Mouse (Mus musculus): Measurements from ENCODE around the gene Rpusd1. TPM values are rescaled to one million over a fixed set of nuclear protein-coding genes. Genes with fewer than 3 reads are reported as not detected.

Gene Rpusd1
- polyA plus RNA-seq (2015; fragmentation: Nextera tagmentation; extraction: Ambion mirVana) = 15.2 and 18.1 TPM in 2 replicates

DNA sequence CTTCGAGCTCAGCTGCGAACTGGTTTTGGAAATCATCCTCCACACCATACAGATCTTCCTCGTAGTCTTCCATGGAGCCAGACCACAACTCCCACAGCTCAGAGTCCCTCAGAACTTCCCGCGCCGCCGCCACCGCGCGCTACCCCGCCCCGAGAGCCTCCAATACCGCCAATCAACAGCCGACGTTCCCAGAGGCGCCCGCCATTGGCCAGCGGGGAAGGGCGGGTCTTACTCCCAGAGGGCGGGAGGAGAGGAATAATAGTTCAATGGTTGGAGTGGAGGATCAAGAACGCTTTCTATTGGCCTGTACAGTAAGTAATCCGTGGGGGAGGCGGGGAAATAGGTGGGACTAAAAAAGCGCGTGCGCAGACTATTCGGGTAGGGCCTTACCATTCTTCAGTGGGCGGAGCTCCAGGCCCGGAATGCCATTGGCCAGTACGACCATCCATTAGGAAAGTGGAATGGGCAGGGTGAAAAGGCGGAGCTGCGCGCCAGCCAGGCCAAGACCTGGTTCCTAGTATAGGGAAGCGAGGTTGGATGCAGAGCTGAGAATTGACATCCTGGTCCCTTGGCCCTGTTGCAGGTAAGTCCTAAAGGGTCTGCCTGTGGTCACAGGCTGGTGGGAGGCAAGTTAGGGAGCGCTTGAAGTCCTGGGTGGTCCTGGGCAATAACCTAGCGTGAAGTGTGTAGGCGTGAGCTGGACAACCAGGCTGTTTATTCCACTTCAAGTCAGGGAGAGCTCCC lies at the start of gene Rpusd1, which contains the start of gene Chtf18:
Gene Rpusd1 (plus strand): TSS at position 406 of the 744 bp plus-strand sequence.
Gene Chtf18 (minus strand): TSS at position 155 of the 744 bp plus-strand sequence.
- Histone ChIP-seq H3K4me3 (ENCODE audit: low read depth, low read length) (peak within 1 kb of the TSS; percentile 47), H3K9me3 (ENCODE audit: low read length) (no peaks in the 10 kb centered on the region), H3K27ac (ENCODE audit: low read length) (peak within 1 kb of the TSS; percentile 51; the same call in 1 of the 2 replicates), H3K9ac (replicated peaks; ENCODE audit: low read depth) (peak within 1 kb of the TSS; percentile 74), H3K4me1 (ENCODE audit: insufficient read depth, low read depth, low read length) (peaks cover 14% of the 10 kb centered on the region; the same call in 1 of the 2 replicates), H3K27me3 (replicated peaks; ENCODE audit: insufficient read depth, low read length) (no peaks in the 10 kb centered on the region), H3K36me3 (ENCODE audit: insufficient read depth, low read length) (no peaks in the 10 kb centered on the region), H3K4me2 (replicated peaks; ENCODE audit: low read depth, low read length) (peak within 1 kb of the TSS; percentile 93)
- under 1% methylated on average over 37 of the region's 37 CpGs for WGBS
- DNase-seq (ENCODE audit: low spot score) (peak; percentile 100), ATAC-seq (peak; percentile 98)
- TF ChIP-seq CTCF (IDR thresholded peaks at IDR 0.05) = no peak
- no peak for TF ChIP-seq EP300 (IDR thresholded peaks at IDR 0.05)

DNA sequence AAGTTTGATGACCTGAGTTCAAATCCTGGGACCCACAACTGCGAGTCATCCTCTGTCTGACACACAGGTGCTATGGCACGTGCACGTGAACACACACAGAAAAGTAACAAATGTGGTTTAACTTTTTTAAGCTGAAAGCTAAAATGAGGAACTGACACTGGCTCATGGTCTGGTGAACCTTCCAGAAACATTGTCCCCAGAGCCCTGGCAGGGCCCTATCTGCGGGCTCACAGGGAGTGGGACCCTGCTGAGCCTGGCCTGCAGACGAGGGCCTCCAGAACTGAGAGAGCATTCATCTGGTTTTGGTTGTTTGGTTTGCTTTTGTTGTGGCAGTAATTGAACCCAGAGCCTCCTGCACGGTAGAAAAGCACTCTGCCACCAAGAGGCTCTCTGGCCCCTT lies 49.5 kb upstream of the Rpusd1 start:
- WGBS = 60% methylated on average over 6 of the region's 6 CpGs
- H3K9ac ChIP-seq (replicated peaks; ENCODE audit: low read depth) = no peak overlapping the region
- H3K27me3 ChIP-seq (replicated peaks; ENCODE audit: insufficient read depth, low read length) = no peaks in the 10 kb centered on the region
- TF ChIP-seq EP300 (IDR thresholded peaks at IDR 0.05) (no peak), CTCF (IDR thresholded peaks at IDR 0.05) (no peak)
- no peak overlapping the region for H3K4me3 ChIP-seq (ENCODE audit: low read depth, low read length)
- no peaks in the 10 kb centered on the region for H3K4me1 ChIP-seq (ENCODE audit: insufficient read depth, low read depth, low read length)
- no peaks in the 10 kb centered on the region for H3K9me3 ChIP-seq (ENCODE audit: low read length)
- H3K27ac ChIP-seq (ENCODE audit: low read length) = no peak overlapping the region
- H3K36me3 ChIP-seq (ENCODE audit: insufficient read depth, low read length) = no peaks in the 10 kb centered on the region
- no peak overlapping the region for H3K4me2 ChIP-seq (replicated peaks; ENCODE audit: low read depth, low read length)
- no peak for DNase-seq (ENCODE audit: low spot score)
- ATAC-seq = no peak

DNA sequence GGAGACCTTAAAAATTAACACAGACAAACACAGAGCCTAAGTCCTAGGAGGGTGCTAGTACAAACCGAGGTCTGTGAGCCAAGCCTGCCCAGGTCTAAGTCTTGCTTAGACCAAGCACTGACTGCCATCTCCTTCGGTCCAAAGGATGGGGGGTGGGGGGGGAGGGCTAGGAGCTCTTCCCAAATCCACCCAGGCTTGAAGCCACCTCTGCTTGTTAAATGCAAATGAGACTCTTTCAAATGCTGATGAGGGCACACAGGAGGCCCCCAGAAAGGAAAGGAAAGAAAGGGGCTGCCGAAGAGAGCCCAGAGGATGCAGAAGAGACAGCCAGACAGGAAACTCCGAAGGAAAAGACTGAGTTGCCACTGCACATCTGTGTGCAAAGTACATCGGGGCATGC lies 47.7 kb upstream of the Rpusd1 start:
- DNase-seq (ENCODE audit: low spot score) (no peak), ATAC-seq (no peak)
- no peaks in the 10 kb centered on the region for H3K9me3 ChIP-seq (ENCODE audit: low read length)
- no peaks in the 10 kb centered on the region for H3K4me1 ChIP-seq (ENCODE audit: insufficient read depth, low read depth, low read length)
- 16% methylated on average over 5 of the region's 5 CpGs for WGBS
- H3K4me3 ChIP-seq (ENCODE audit: low read depth, low read length) = no peak overlapping the region
- H3K27ac ChIP-seq (ENCODE audit: low read length) = no peak overlapping the region
- H3K27me3 ChIP-seq (replicated peaks; ENCODE audit: insufficient read depth, low read length) = no peaks in the 10 kb centered on the region
- no peak overlapping the region for H3K4me2 ChIP-seq (replicated peaks; ENCODE audit: low read depth, low read length)
- no peaks in the 10 kb centered on the region for H3K36me3 ChIP-seq (ENCODE audit: insufficient read depth, low read length)
- H3K9ac ChIP-seq (replicated peaks; ENCODE audit: low read depth) = no peak overlapping the region
- TF ChIP-seq EP300 (IDR thresholded peaks at IDR 0.05) (no peak), CTCF (IDR thresholded peaks at IDR 0.05) (no peak)

DNA sequence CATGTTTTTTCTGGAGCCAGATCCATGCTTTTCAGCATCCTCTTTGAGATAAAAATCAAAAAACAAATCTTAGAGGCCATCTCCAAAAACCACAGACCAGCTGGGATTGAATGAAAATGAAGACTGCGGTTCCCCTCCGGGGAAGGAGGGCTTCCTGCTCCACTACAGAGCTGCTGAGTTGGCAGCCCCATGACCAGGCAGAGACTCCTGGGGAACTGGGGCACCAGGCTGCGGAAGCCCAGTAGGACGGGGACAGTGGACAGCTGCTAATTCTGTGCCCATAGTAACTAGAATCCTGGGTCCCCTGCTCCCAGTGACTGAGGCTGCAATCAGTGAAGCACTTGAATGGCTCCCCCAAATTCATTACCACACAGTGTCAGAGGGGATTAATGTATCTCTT lies 45.8 kb upstream of the Rpusd1 start:
- TF ChIP-seq EP300 (IDR thresholded peaks at IDR 0.05) = no peak
- TF ChIP-seq CTCF (IDR thresholded peaks at IDR 0.05) = no peak
- H3K27me3 ChIP-seq (replicated peaks; ENCODE audit: insufficient read depth, low read length) = no peaks in the 10 kb centered on the region
- WGBS = 72% methylated on average over 4 of the region's 4 CpGs

DNA sequence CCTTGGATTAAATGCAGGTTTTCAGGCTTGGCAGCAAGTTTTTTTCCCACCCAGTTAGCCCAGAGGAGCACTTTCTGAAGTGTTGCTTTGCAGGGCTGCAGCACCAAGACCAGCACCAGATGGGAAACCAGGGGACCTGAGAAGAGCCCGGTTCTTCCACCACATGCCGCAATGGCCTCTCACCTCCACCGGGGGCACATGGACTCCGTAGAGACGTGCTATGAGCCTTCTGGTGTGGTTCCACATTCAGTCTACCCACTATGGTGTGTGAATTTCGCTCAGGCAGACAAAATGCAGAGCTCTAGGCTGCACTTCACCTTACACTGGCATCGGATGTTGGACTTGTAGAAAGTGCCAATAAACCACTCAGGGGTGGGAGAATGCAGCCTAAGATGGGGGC lies 41.1 kb upstream of the Rpusd1 start:
- Histone ChIP-seq H3K4me3 (ENCODE audit: low read depth, low read length) (no peak overlapping the region), H3K27me3 (replicated peaks; ENCODE audit: insufficient read depth, low read length) (no peaks in the 10 kb centered on the region), H3K36me3 (ENCODE audit: insufficient read depth, low read length) (no peaks in the 10 kb centered on the region), H3K27ac (ENCODE audit: low read length) (no peak overlapping the region), H3K9ac (replicated peaks; ENCODE audit: low read depth) (no peak overlapping the region), H3K4me1 (ENCODE audit: insufficient read depth, low read depth, low read length) (no peaks in the 10 kb centered on the region), H3K9me3 (ENCODE audit: low read length) (no peaks in the 10 kb centered on the region), H3K4me2 (replicated peaks; ENCODE audit: low read depth, low read length) (no peak overlapping the region)
- no peak for DNase-seq (ENCODE audit: low spot score)
- WGBS = 38% methylated on average over 7 of the region's 7 CpGs
- TF ChIP-seq CTCF (IDR thresholded peaks at IDR 0.05) (peak; percentile 41), EP300 (IDR thresholded peaks at IDR 0.05) (no peak)
- ATAC-seq = no peak

More for the DNA sequence above, 45.8 kb upstream of the Rpusd1 start:
- ATAC-seq = no peak
- no peak overlapping the region for H3K4me2 ChIP-seq (replicated peaks; ENCODE audit: low read depth, low read length)
- H3K4me3 ChIP-seq (ENCODE audit: low read depth, low read length) = no peak overlapping the region
- no peak overlapping the region for H3K9ac ChIP-seq (replicated peaks; ENCODE audit: low read depth)
- no peaks in the 10 kb centered on the region for H3K9me3 ChIP-seq (ENCODE audit: low read length)
- no peaks in the 10 kb centered on the region for H3K4me1 ChIP-seq (ENCODE audit: insufficient read depth, low read depth, low read length)
- DNase-seq (ENCODE audit: low spot score) = no peak
- H3K36me3 ChIP-seq (ENCODE audit: insufficient read depth, low read length) = no peaks in the 10 kb centered on the region
- H3K27ac ChIP-seq (ENCODE audit: low read length) = no peak overlapping the region

DNA sequence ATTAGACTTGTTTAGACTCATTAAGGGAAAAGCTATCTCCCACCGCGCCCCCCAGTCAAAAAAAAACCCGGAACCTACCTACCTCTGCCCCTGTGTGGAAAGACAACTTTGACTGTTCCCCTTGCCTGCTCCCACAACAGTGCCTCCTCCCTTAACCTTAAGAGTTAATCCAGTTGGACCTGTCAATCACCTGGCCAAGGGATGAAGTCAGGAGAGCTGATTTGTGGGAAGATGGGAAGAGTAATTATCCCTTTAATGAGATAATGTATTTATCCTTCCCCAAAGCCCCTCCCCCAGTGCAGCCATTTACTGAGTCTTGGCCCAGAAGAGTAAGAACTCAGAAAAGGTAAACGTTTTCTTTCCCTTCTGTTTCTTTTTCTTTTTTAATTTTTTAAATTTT lies 38.5 kb upstream of the Rpusd1 start:
- no peak for DNase-seq (ENCODE audit: low spot score)
- no peak overlapping the region for H3K27ac ChIP-seq (ENCODE audit: low read length)
- no peak overlapping the region for H3K4me3 ChIP-seq (ENCODE audit: low read depth, low read length)
- H3K36me3 ChIP-seq (ENCODE audit: insufficient read depth, low read length) = no peaks in the 10 kb centered on the region
- no peak overlapping the region for H3K4me2 ChIP-seq (replicated peaks; ENCODE audit: low read depth, low read length)
- TF ChIP-seq EP300 (IDR thresholded peaks at IDR 0.05) = no peak
- TF ChIP-seq CTCF (IDR thresholded peaks at IDR 0.05) = no peak
- no peak for ATAC-seq
- no peaks in the 10 kb centered on the region for H3K4me1 ChIP-seq (ENCODE audit: insufficient read depth, low read depth, low read length)
- WGBS = 83% methylated on average over 4 of the region's 4 CpGs
- H3K27me3 ChIP-seq (replicated peaks; ENCODE audit: insufficient read depth, low read length) = no peaks in the 10 kb centered on the region
- H3K9me3 ChIP-seq (ENCODE audit: low read length) = no peaks in the 10 kb centered on the region
- H3K9ac ChIP-seq (replicated peaks; ENCODE audit: low read depth) = no peak overlapping the region

Measured in lung, postnatal 0 days (tissue).